ENCODE assay signal across 18 mouse cellular contexts in the genomic region with DNA sequence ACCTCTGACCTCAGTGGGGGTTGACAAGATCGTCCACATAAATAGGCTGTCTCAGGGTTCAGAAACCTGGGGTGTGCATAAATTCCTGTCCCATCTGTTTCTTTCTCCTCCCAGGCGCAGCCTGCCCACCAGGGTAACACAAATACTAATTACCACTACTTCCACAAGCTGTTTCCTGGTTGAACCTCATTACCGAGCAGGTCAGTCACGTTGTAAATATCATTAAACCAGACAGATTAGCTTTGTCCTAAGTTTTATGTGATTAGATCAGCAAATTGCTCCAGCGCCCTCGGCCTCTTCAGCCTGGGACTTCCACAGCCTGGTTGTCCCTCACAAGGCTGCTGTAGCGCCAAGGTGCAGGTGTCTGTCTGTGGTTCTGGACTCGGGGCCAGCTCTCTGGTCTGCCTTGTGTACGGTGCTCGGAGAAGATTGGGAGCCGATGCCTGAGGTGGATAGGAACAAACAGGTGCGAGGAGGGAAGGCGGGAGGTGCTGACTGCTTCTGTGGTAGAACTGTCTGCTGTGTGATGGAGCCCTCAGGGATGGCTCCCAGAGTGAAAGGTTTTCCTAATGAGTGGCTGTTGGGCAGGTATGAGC. TPM values are rescaled to one million over a fixed set of nuclear protein-coding genes. Genes with fewer than 3 reads are reported as not detected.
DNase-seq lines count a peak whose midpoint lies in the region; ATAC-seq and TF ChIP-seq lines count a peak whose summit lies in the region.
"Had no signal": no experiment of that assay in that cellular context is flagged by ENCODE, and none has a peak within 500 bp of the region (broad histone marks: within the 10 kb centered on the region; RNA-seq: fewer than 3 reads in every experiment).

No protein-coding gene starts in this region.

- TF ChIP-seq POLR2A in ES-Bruce4 (IDR thresholded peaks at IDR 0.05; ENCODE audit: insufficient read depth, low read length), result no peak

- H3K27ac ChIP-seq in hindbrain, embryonic 14.5 days, result peak overlapping the region; percentile 29; the same call in 1 of the 2 replicates
- no peak overlapping the region; the same call in 1 of the 2 replicates for H3K27ac ChIP-seq in hindbrain, postnatal 0 days
- H3K27ac ChIP-seq in ES-Bruce4 (ENCODE audit: insufficient read depth, low read length), result peak overlapping the region; percentile 0; the same call in 1 of the 2 replicates
- H3K27ac ChIP-seq in intestine, embryonic 15.5 days, result 0 out of 2 replicates have a peak overlapping the region, but pooled peaks have one; percentile 40
- H3K27ac ChIP-seq in lung, postnatal 0 days (ENCODE audit: low read length), result no peak overlapping the region
- H3K27ac ChIP-seq: liver, embryonic 14.5 days had no signal

- TF ChIP-seq CTCF in hindbrain, postnatal 0 days (IDR thresholded peaks at IDR 0.05; ENCODE audit: low read depth), result no peak
- no peak for TF ChIP-seq CTCF in ES-Bruce4 (IDR thresholded peaks at IDR 0.05; ENCODE audit: low read depth, low read length)
- no peak for TF ChIP-seq CTCF in lung, postnatal 0 days (IDR thresholded peaks at IDR 0.05)

- WGBS in hindbrain, embryonic 14.5 days, result 54% methylated on average over 13 of the region's 13 CpGs
- 58% methylated on average over 13 of the region's 13 CpGs for WGBS in hindbrain, postnatal 0 days
- 49% methylated on average over 13 of the region's 13 CpGs for WGBS in intestine, embryonic 15.5 days
- 68% methylated on average over 13 of the region's 13 CpGs for WGBS in lung, postnatal 0 days

- H3K4me2 ChIP-seq in hindbrain, embryonic 14.5 days (replicated peaks), result no peak overlapping the region
- H3K4me2 ChIP-seq in hindbrain, postnatal 0 days (ENCODE audit: low read depth, low read length), result no peak overlapping the region
- no peak overlapping the region for H3K4me2 ChIP-seq in intestine, embryonic 15.5 days (replicated peaks)
- H3K4me2 ChIP-seq in lung, postnatal 0 days (replicated peaks; ENCODE audit: low read depth, low read length), result no peak overlapping the region
- H3K4me2 ChIP-seq: heart, embryonic 12.5 days had no signal

- DNase-seq in cerebellum, adult 9-10 months, result peak; percentile 62
- no peak for DNase-seq in cerebellum, postnatal 4 days (ENCODE audit: low spot score in 2 of 2)
- DNase-seq in hindbrain, embryonic 14.5 days (ENCODE audit: low spot score), result no peak
- DNase-seq in hindbrain, postnatal 0 days (ENCODE audit: low spot score), result no peak
- DNase-seq in right cerebral cortex, postnatal 36 days (ENCODE audit: low spot score in 2 of 2), result no peak
- no peak for DNase-seq in lung, postnatal 0 days (ENCODE audit: low spot score)
- DNase-seq: adrenal gland, adult 2 months; heart, postnatal 36 days; kidney, adult 2 months; kidney, postnatal 4 days; lung, postnatal 10 days; thymus, adult 18-20 months had no signal

- H3K4me3 ChIP-seq in hindbrain, embryonic 14.5 days (replicated peaks; ENCODE audit: low read length), result no peak overlapping the region
- H3K4me3 ChIP-seq in hindbrain, postnatal 0 days (ENCODE audit: low read length), result no peak overlapping the region
- H3K4me3 ChIP-seq in ES-Bruce4 (ENCODE audit: low read depth, low read length), result no peak overlapping the region
- no peak overlapping the region for H3K4me3 ChIP-seq in intestine, embryonic 15.5 days (replicated peaks)
- H3K4me3 ChIP-seq in lung, postnatal 0 days (ENCODE audit: low read depth, low read length), result no peak overlapping the region
- H3K4me3 ChIP-seq: heart, embryonic 12.5 days; megakaryocyte, embryonic 14.5 days; myocyte had no signal

- H3K4me1 ChIP-seq in hindbrain, embryonic 14.5 days (replicated peaks; ENCODE audit: control insufficient read depth, insufficient read depth, low read length), result peaks cover 4% of the 10 kb centered on the region
- no peaks in the 10 kb centered on the region for H3K4me1 ChIP-seq in hindbrain, postnatal 0 days (ENCODE audit: insufficient read depth, low read length)
- H3K4me1 ChIP-seq in ES-Bruce4 (ENCODE audit: control insufficient read depth, insufficient read depth, low read length), result peaks cover 16% of the 10 kb centered on the region
- H3K4me1 ChIP-seq in intestine, embryonic 15.5 days (replicated peaks), result peaks cover 30% of the 10 kb centered on the region
- H3K4me1 ChIP-seq in lung, postnatal 0 days (ENCODE audit: insufficient read depth, low read depth, low read length), result peaks cover 8% of the 10 kb centered on the region; the same call in 1 of the 2 replicates

- H3K9ac ChIP-seq in hindbrain, embryonic 14.5 days, result no peak overlapping the region
- H3K9ac ChIP-seq in hindbrain, postnatal 0 days (replicated peaks; ENCODE audit: low read length), result no peak overlapping the region
- no peak overlapping the region for H3K9ac ChIP-seq in ES-Bruce4 (ENCODE audit: low read depth, poor library complexity, severe bottlenecking)
- no peak overlapping the region for H3K9ac ChIP-seq in intestine, embryonic 15.5 days
- H3K9ac ChIP-seq in lung, postnatal 0 days (replicated peaks; ENCODE audit: low read depth), result no peak overlapping the region
- H3K9ac ChIP-seq: heart, embryonic 12.5 days; liver, embryonic 14.5 days had no signal

- no peaks in the 10 kb centered on the region for H3K36me3 ChIP-seq in hindbrain, embryonic 14.5 days (replicated peaks; ENCODE audit: control insufficient read depth, insufficient read depth)
- no peaks in the 10 kb centered on the region for H3K36me3 ChIP-seq in hindbrain, postnatal 0 days (ENCODE audit: insufficient read depth, low read length)
- no peaks in the 10 kb centered on the region for H3K36me3 ChIP-seq in ES-Bruce4 (ENCODE audit: control insufficient read depth, insufficient read depth, low read length, poor library complexity, severe bottlenecking)
- H3K36me3 ChIP-seq in intestine, embryonic 15.5 days, result no peaks in the 10 kb centered on the region
- H3K36me3 ChIP-seq in lung, postnatal 0 days (ENCODE audit: insufficient read depth, low read length), result no peaks in the 10 kb centered on the region
- H3K36me3 ChIP-seq: heart, embryonic 12.5 days had no signal

- no peaks in the 10 kb centered on the region for H3K9me3 ChIP-seq in hindbrain, embryonic 14.5 days (ENCODE audit: control insufficient read depth, low read length)
- H3K9me3 ChIP-seq in hindbrain, postnatal 0 days (ENCODE audit: low read length), result no peaks in the 10 kb centered on the region
- H3K9me3 ChIP-seq in ES-Bruce4 (replicated peaks; ENCODE audit: control insufficient read depth, insufficient read depth, low read length, poor library complexity, severe bottlenecking), result no peaks in the 10 kb centered on the region
- H3K9me3 ChIP-seq in intestine, embryonic 15.5 days, result no peaks in the 10 kb centered on the region
- no peaks in the 10 kb centered on the region for H3K9me3 ChIP-seq in lung, postnatal 0 days (ENCODE audit: low read length)
- H3K9me3 ChIP-seq: heart, embryonic 12.5 days; megakaryocyte, embryonic 14.5 days had no signal

- H3K27me3 ChIP-seq in hindbrain, embryonic 14.5 days (ENCODE audit: control insufficient read depth, insufficient read depth, low read length), result no peaks in the 10 kb centered on the region
- H3K27me3 ChIP-seq in hindbrain, postnatal 0 days (ENCODE audit: insufficient read depth, low read length), result no peaks in the 10 kb centered on the region
- H3K27me3 ChIP-seq in ES-Bruce4 (ENCODE audit: control insufficient read depth, insufficient read depth, low read length, poor library complexity, severe bottlenecking), result no peaks in the 10 kb centered on the region
- no peaks in the 10 kb centered on the region for H3K27me3 ChIP-seq in intestine, embryonic 15.5 days (replicated peaks)
- H3K27me3 ChIP-seq in lung, postnatal 0 days (replicated peaks; ENCODE audit: insufficient read depth, low read length), result no peaks in the 10 kb centered on the region
- H3K27me3 ChIP-seq: heart, embryonic 12.5 days had no signal

- no peak for TF ChIP-seq EP300 in ES-Bruce4 (IDR thresholded peaks at IDR 0.05; ENCODE audit: insufficient read depth, low read depth, low read length)
- TF ChIP-seq EP300 in lung, postnatal 0 days (IDR thresholded peaks at IDR 0.05), result no peak

- ATAC-seq in hindbrain, embryonic 14.5 days (ENCODE audit: low FRiP score), result no peak
- no peak for ATAC-seq in hindbrain, postnatal 0 days
- no peak for ATAC-seq in intestine, embryonic 15.5 days
- ATAC-seq in lung, postnatal 0 days, result no peak

RNA-seq across cellular contexts. Expression of a gene that starts 43.0 kb away (rescaled TPM):
- polyA plus RNA-seq in hindbrain, embryonic 14.5 days (2014; fragmentation: Nextera tagmentation; extraction: Ambion mirVana), result 22.6 and 25.0 TPM in 2 replicates
- 40.0 and 43.8 TPM in 2 replicates for total RNA-seq in hindbrain, postnatal 0 days (2014; rRNA removed)
- polyA plus RNA-seq in hindbrain, postnatal 0 days (2015; fragmentation: Nextera tagmentation; extraction: Ambion mirVana), result 23.0 and 23.4 TPM in 2 replicates
- polyA plus RNA-seq in ES-Bruce4 (2011; ENCODE audit: insufficient read depth, insufficient read length, low read depth, missing spikeins), result 28.3 and 35.5 TPM in 2 replicates
- 56.0 and 60.1 TPM in 2 replicates for polyA plus RNA-seq in intestine, embryonic 15.5 days (2015; fragmentation: Nextera tagmentation; extraction: Ambion mirVana)
- 65.7 and 80.9 TPM in 2 replicates for polyA plus RNA-seq in lung, postnatal 0 days (2015; fragmentation: Nextera tagmentation; extraction: Ambion mirVana)

Comparison
In these comparisons a context has a peak if more than half of its experiments do, and no peak if none do; other contexts are left out.
1. H3K27ac ChIP-seq: peak in hindbrain, embryonic 14.5 days (single experiment), ES-Bruce4 (single experiment) and intestine, embryonic 15.5 days (single experiment); none in hindbrain, postnatal 0 days (single experiment) and lung, postnatal 0 days (single experiment).